Mouse (Mus musculus) liver, embryonic 14.5 days (tissue): Measurements from ENCODE around the gene Astn2.

ENCODE experiments used
- CTCF ChIP-seq: IDR thresholded peaks from 2 replicates; pipeline ENCODE4 v1.5.1; 2016; ENCODE audit warnings: antibody characterized with exemption, low read depth, control low read depth
- EP300 ChIP-seq: IDR thresholded peaks from 2 replicates; pipeline ENCODE4 v1.6.1; 2016; ENCODE audit warnings: antibody characterized with exemption, low read depth

- TF ChIP-seq CTCF (no peak), EP300 (no peak)
Measured at GRCm38 (mm10) chr4:65686258-65687005, 718.0 kb downstream of the Astn2 start.
